Mouse (Mus musculus) hindbrain, embryonic 12.5 days (tissue): ENCODE measurements at regions not wholly inside any gene's neighbourhood (a gene's known extent, or its start where the extent isn't known, plus 50 kb on each side); places are given as distances from the start of the nearest gene placed in this dataset.

Experiments
- ATAC-seq: fragments of 200-750 bp; cut with Nextera tagmentation; 2 replicates; pipeline ENCODE4 v1.8.0; 2017; ENCODE audit warnings: moderate TSS enrichment; ENCODE audit not compliant: low FRiP score
- H3K27ac ChIP-seq: fragments of 300-500 bp; sonication (generic); 2 replicates; pipeline ENCODE4 v1.5.1; 2016; ENCODE audit warnings: mild to moderate bottlenecking
- H3K27me3 ChIP-seq: fragments of 300-500 bp; sonication (generic); 2 replicates; pipeline ENCODE4 v1.6.1; 2016; ENCODE audit warnings: mild to moderate bottlenecking
- H3K36me3 ChIP-seq: fragments of 300-500 bp; sonication (generic); 2 replicates; pipeline ENCODE4 v1.6.1; 2016; ENCODE audit warnings: mild to moderate bottlenecking
- H3K4me1 ChIP-seq: fragments of 300-500 bp; sonication (generic); 2 replicates; pipeline ENCODE4 v1.6.1; 2016
- H3K4me2 ChIP-seq: fragments of 300-500 bp; sonication (generic); replicated peaks from 2 replicates; pipeline ENCODE4 v1.6.1; 2016; ENCODE audit warnings: mild to moderate bottlenecking
- H3K4me3 ChIP-seq: fragments of 300-500 bp; sonication (generic); 2 replicates; pipeline ENCODE4 v1.5.1; 2016; ENCODE audit warnings: mild to moderate bottlenecking
- H3K9ac ChIP-seq: fragments of 300-500 bp; sonication (generic); 2 replicates; pipeline ENCODE4 v1.6.1; 2016; ENCODE audit warnings: mild to moderate bottlenecking, moderate library complexity
- H3K9me3 ChIP-seq: fragments of 300-500 bp; sonication (generic); replicated peaks from 2 replicates; pipeline ENCODE4 v1.6.1; 2016; ENCODE audit warnings: mild to moderate bottlenecking
- WGBS: fragments of 180-500 bp; shearing (Covaris S2); methylation state at CpG from one replicate; pipeline ENCODE4 v1.1.7; 2016; 5-methylcytosine and 5-hydroxymethylcytosine counted together

GRCm38 (mm10) chr1:190067181-190067580 lies 103.3 kb downstream of the Prox1 start:
- H3K4me2 ChIP-seq, result no peak overlapping the region

DNA sequence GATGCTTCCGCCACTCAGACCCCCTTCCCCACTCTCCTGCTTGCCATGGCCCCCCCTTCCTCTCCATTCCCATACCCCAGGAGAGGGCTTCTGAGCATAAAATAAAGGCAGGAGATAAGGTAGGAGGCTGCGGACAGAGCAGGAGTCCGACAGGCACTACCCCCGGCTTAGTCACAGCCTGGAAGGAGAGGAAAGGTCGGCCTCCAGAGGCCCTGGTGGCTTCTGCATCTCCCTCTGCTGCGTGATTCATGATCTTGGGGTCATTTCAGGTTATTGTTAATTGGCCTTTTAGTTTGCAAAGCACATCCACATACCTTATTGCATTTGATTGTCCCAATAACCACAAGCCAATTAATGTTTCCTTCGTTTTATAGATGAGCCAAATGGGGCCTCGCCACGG lies 104.1 kb downstream of the Prox1 start:
- no peak overlapping the region for H3K9ac ChIP-seq
- H3K27me3 ChIP-seq, result no peaks in the 10 kb centered on the region
- H3K4me1 ChIP-seq, result no peaks in the 10 kb centered on the region
- H3K36me3 ChIP-seq, result no peaks in the 10 kb centered on the region
- no peaks in the 10 kb centered on the region for H3K9me3 ChIP-seq
- no peak for ATAC-seq
- no peak overlapping the region for H3K4me2 ChIP-seq
- WGBS, result 72% methylated on average over 9 of the region's 9 CpGs
- no peak overlapping the region for H3K4me3 ChIP-seq
- H3K27ac ChIP-seq, result no peak overlapping the region

More at GRCm38 (mm10) chr1:190067181-190067580, 103.3 kb downstream of the Prox1 start:
- Histone ChIP-seq H3K27ac (no peak overlapping the region), H3K4me3 (no peak overlapping the region), H3K27me3 (no peaks in the 10 kb centered on the region), H3K9ac (no peak overlapping the region), H3K4me1 (no peaks in the 10 kb centered on the region), H3K9me3 (no peaks in the 10 kb centered on the region), H3K36me3 (no peaks in the 10 kb centered on the region)
- ATAC-seq, result no peak
- 65% methylated on average over 3 of the region's 3 CpGs for WGBS

DNA sequence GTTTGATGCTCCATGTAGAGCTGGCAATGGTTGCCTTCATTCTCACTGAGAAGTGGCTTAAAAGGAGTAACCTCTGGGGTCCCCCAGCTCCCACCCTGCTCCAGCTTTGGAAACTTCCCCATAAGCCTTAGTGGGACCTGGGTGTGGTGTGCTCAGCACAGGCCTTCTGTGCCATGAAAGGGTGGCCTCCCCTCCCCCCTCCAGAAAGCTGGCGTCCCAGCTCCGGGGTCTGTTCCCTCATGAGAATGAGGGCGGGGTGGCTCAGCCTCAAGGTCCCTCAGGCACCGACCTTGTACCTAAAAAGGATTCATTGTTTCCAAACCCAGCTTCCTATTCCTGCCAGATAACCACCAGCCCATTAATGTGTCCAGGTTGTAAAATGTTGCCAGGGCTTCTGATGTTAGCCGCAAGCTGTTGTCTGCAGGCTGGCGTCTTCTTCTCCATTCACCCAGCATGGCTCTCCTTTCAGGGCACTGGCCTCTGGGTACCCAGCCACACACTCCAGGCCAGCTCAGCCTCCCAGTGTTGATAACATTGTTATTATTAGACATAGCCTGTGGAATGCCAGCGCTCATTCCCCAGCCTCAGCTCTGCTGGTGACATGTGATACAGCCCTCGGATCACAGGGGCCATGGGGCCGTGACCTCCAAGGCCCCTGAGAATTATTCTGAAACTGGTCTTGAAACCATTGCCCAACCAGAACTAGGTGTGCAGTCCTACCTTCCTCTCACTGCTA lies 108.8 kb downstream of the Prox1 start:
- no peaks in the 10 kb centered on the region for H3K4me1 ChIP-seq
- H3K4me3 ChIP-seq, result no peak overlapping the region
- 60% methylated on average over 9 of the region's 9 CpGs for WGBS
- no peaks in the 10 kb centered on the region for H3K27me3 ChIP-seq
- H3K4me2 ChIP-seq, result no peak overlapping the region
- no peak overlapping the region for H3K27ac ChIP-seq
- H3K36me3 ChIP-seq, result no peaks in the 10 kb centered on the region
- no peak for ATAC-seq
- H3K9me3 ChIP-seq, result no peaks in the 10 kb centered on the region
- H3K9ac ChIP-seq, result no peak overlapping the region

DNA sequence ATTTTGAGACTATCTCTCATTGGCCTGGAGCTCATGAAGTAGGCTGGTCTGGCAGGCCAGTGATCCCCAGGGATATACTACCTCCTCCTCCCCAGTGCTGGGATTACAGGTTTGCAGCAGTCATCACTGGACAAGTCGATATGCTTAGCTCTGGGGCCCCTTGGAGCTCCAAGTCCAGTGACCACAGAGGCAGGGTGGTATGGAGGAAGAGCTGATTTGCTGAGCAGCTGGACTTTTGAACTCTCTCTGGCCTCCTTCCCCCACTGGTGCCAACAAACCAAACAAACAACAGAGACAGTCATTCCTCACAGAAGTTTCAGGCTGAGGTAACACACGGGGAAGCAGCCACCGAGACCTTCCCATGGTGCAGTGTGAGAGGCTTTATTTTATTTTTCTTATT lies 111.5 kb downstream of the Prox1 start:
- Histone ChIP-seq H3K27ac (no peak overlapping the region), H3K4me2 (no peak overlapping the region), H3K9me3 (no peaks in the 10 kb centered on the region), H3K4me3 (no peak overlapping the region), H3K27me3 (no peaks in the 10 kb centered on the region), H3K36me3 (no peaks in the 10 kb centered on the region), H3K4me1 (no peaks in the 10 kb centered on the region), H3K9ac (no peak overlapping the region)
- 72% methylated on average over 3 of the region's 3 CpGs for WGBS
- ATAC-seq, result no peak

- H3K27me3 ChIP-seq, result no peaks in the 10 kb centered on the region
- H3K27ac ChIP-seq, result no peak overlapping the region
- H3K4me2 ChIP-seq, result no peak overlapping the region
- 88% methylated on average over 2 of the region's 2 CpGs for WGBS
- H3K4me3 ChIP-seq, result no peak overlapping the region
- no peaks in the 10 kb centered on the region for H3K4me1 ChIP-seq
- no peaks in the 10 kb centered on the region for H3K36me3 ChIP-seq
- no peaks in the 10 kb centered on the region for H3K9me3 ChIP-seq
- no peak overlapping the region for H3K9ac ChIP-seq
- ATAC-seq, result no peak
These were observed 113.6 kb downstream of the Prox1 start for GRCm38 (mm10) chr1:190056931-190057330.

GRCm38 (mm10) chr1:190051903-190052302 lies 118.6 kb downstream of the Prox1 start:
- Histone ChIP-seq H3K4me2 (no peak overlapping the region), H3K4me1 (no peaks in the 10 kb centered on the region), H3K9me3 (peaks cover 3% of the 10 kb centered on the region; the same call in 1 of the 2 replicates), H3K9ac (no peak overlapping the region), H3K27me3 (no peaks in the 10 kb centered on the region), H3K27ac (no peak overlapping the region), H3K36me3 (no peaks in the 10 kb centered on the region), H3K4me3 (no peak overlapping the region)
- no peak for ATAC-seq
- WGBS, result 95% methylated on average over 2 of the region's 2 CpGs

DNA sequence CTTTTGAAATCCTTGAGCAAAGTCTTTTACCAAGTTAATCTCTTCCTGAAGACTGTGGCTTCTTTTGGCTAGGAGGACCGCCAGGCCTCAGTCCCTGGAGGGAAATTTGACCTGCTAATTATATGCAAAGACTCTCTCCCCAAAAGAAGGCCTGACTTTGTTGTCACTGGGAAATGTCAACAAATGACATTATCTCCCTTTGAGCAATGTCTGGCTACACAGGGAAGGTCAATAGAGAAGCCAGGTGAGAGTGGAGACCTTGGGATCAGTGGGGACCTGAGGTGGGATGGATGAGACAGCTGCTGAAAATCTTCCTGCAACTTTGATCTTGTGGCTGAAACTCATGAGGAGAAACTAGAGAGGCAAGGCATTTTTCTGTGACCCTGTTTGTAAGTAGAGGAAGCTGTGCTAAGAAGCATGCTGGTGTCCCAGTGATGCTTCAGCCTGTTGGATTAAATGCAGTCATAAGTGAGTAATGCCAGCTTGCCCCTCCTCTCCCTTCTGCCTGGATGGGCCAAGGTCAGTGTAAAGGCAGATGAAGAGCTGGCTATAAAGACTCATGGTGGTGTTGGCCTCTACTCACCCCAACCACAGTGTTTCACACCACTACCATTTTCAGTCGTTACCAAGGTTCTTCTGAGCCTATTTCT lies 121.9 kb downstream of the Prox1 start:
- H3K9me3 ChIP-seq, result peaks cover 3% of the 10 kb centered on the region; the same call in 1 of the 2 replicates
- no peak overlapping the region for H3K27ac ChIP-seq
- H3K4me1 ChIP-seq, result no peaks in the 10 kb centered on the region
- 52% methylated on average over 2 of the region's 2 CpGs for WGBS
- no peak for ATAC-seq
- peaks cover 3% of the 10 kb centered on the region; the same call in 1 of the 2 replicates for H3K27me3 ChIP-seq
- no peak overlapping the region for H3K4me3 ChIP-seq
- no peak overlapping the region for H3K9ac ChIP-seq
- H3K4me2 ChIP-seq, result no peak overlapping the region
- H3K36me3 ChIP-seq, result no peaks in the 10 kb centered on the region

GRCm38 (mm10) chr1:190047201-190047600 lies 123.3 kb downstream of the Prox1 start:
- ATAC-seq, result no peak
- H3K27me3 ChIP-seq, result peaks cover 3% of the 10 kb centered on the region; the same call in 1 of the 2 replicates
- WGBS, result 45% methylated on average over 6 of the region's 6 CpGs
- no peak overlapping the region for H3K4me3 ChIP-seq
- H3K9me3 ChIP-seq, result peaks cover 3% of the 10 kb centered on the region; the same call in 1 of the 2 replicates
- H3K36me3 ChIP-seq, result no peaks in the 10 kb centered on the region
- no peak overlapping the region for H3K27ac ChIP-seq
- H3K9ac ChIP-seq, result no peak overlapping the region
- H3K4me2 ChIP-seq, result no peak overlapping the region
- no peaks in the 10 kb centered on the region for H3K4me1 ChIP-seq

GRCm38 (mm10) chr1:190045797-190046196 lies 123.6 kb upstream of the Smyd2 start:
- no peak overlapping the region for H3K27ac ChIP-seq
- no peak overlapping the region for H3K9ac ChIP-seq
- 19% methylated on average over 1 of the region's 1 CpGs for WGBS
- peaks cover 3% of the 10 kb centered on the region; the same call in 1 of the 2 replicates for H3K27me3 ChIP-seq
- no peaks in the 10 kb centered on the region for H3K4me1 ChIP-seq
- H3K9me3 ChIP-seq, result peaks cover 3% of the 10 kb centered on the region; the same call in 1 of the 2 replicates
- no peak overlapping the region for H3K4me3 ChIP-seq
- ATAC-seq, result 0 out of 2 replicates have a peak, but pooled peaks have one; percentile 60
- H3K4me2 ChIP-seq, result no peak overlapping the region
- H3K36me3 ChIP-seq, result no peaks in the 10 kb centered on the region

DNA sequence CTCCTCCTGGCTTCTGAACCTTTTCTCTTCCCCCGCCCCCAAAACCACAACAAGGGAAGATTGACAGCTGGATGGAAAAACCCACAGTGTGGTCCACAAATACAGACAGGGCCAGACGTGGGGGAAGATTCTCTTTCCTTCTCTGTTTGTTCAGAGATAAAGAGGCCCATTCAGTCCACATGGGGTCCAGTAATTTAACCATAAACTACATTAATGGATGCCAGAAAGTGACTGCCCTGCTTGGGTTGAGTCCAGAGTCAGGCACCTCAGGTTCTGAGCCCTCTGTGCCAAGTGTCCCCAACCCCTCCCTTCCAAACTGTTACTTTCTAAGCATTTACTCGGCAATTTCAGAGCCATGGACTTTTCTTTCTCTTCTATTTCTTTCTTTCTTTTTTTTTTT lies 121.9 kb upstream of the Smyd2 start:
- H3K36me3 ChIP-seq, result no peaks in the 10 kb centered on the region
- no peak for ATAC-seq
- H3K27ac ChIP-seq, result no peak overlapping the region
- no peak overlapping the region for H3K4me3 ChIP-seq
- H3K9ac ChIP-seq, result no peak overlapping the region
- H3K4me1 ChIP-seq, result no peaks in the 10 kb centered on the region
- 48% methylated on average over 3 of the region's 3 CpGs for WGBS
- H3K4me2 ChIP-seq, result no peak overlapping the region
- no peaks in the 10 kb centered on the region for H3K9me3 ChIP-seq
- H3K27me3 ChIP-seq, result peaks cover 3% of the 10 kb centered on the region; the same call in 1 of the 2 replicates

GRCm38 (mm10) chr1:190043156-190043555 lies 121.0 kb upstream of the Smyd2 start:
- H3K27me3 ChIP-seq, result peaks cover 3% of the 10 kb centered on the region; the same call in 1 of the 2 replicates
- 75% methylated on average over 10 of the region's 10 CpGs for WGBS

DNA sequence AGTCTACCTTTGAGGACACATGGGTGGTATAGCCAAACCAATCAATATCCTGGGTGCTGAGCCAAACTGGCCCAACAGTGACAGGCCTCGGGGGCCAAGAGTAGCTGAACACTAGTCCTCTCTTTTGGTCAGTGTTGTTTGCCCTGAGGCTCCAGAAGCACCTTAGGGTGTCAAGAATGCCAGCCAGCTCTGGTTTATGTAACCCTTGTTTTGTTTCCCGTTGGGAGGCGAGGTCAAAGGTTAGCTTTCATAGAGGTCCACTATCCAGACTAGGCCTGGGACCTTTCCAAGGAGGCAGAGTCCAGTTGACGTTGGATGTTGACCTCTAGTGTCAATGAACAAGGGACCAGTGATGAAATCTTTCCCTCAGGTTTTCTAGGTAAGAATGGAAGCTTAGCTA lies 120.0 kb upstream of the Smyd2 start:
- Histone ChIP-seq H3K36me3 (no peaks in the 10 kb centered on the region), H3K4me1 (0 out of 2 replicates have a peak, but pooled peaks cover 4% of the 10 kb centered on the region), H3K9me3 (no peaks in the 10 kb centered on the region), H3K9ac (no peak overlapping the region), H3K27me3 (peaks cover 3% of the 10 kb centered on the region; the same call in 1 of the 2 replicates), H3K4me3 (no peak overlapping the region), H3K27ac (no peak overlapping the region), H3K4me2 (no peak overlapping the region)
- ATAC-seq, result no peak
- 76% methylated on average over 4 of the region's 4 CpGs for WGBS

More at GRCm38 (mm10) chr1:190043156-190043555, 121.0 kb upstream of the Smyd2 start:
- Histone ChIP-seq H3K36me3 (no peaks in the 10 kb centered on the region), H3K9ac (no peak overlapping the region), H3K9me3 (no peaks in the 10 kb centered on the region), H3K27ac (no peak overlapping the region), H3K4me2 (no peak overlapping the region), H3K4me3 (no peak overlapping the region), H3K4me1 (0 out of 2 replicates have a peak, but pooled peaks cover under 1% of the 10 kb centered on the region)
- no peak for ATAC-seq
